Mouse (Mus musculus) intestine, embryonic 15.5 days (tissue): ENCODE results near the gene Hnrnpll. TPM values are rescaled to one million over a fixed set of nuclear protein-coding genes. Genes with fewer than 3 reads are reported as not detected.

Experiments
- ATAC-seq: fragments of 200-750 bp; cut with Nextera tagmentation; 2 replicates; pipeline ENCODE4 v1.8.0; 2017; ENCODE audit warnings: moderate TSS enrichment, moderate library complexity
- H3K27ac ChIP-seq: fragments of 300-500 bp; sonication (generic); 2 replicates; pipeline ENCODE4 v1.5.1; 2015; ENCODE audit warnings: mild to moderate bottlenecking, inconsistent platforms
- H3K27me3 ChIP-seq: fragments of 300-500 bp; sonication (generic); replicated peaks from 2 replicates; pipeline ENCODE4 v1.6.1; 2015; ENCODE audit warnings: inconsistent platforms
- H3K36me3 ChIP-seq: fragments of 300-500 bp; sonication (generic); 2 replicates; pipeline ENCODE4 v1.6.1; 2015; ENCODE audit warnings: inconsistent platforms
- H3K4me1 ChIP-seq: fragments of 300-500 bp; sonication (generic); replicated peaks from 2 replicates; pipeline ENCODE4 v1.6.1; 2015; ENCODE audit warnings: inconsistent platforms
- H3K4me2 ChIP-seq: fragments of 300-500 bp; sonication (generic); replicated peaks from 2 replicates; pipeline ENCODE4 v1.6.1; 2015; ENCODE audit warnings: mild to moderate bottlenecking, inconsistent platforms
- H3K4me3 ChIP-seq: fragments of 300-500 bp; sonication (generic); replicated peaks from 2 replicates; pipeline ENCODE4 v1.5.1; 2015; ENCODE audit warnings: inconsistent platforms
- H3K9ac ChIP-seq: fragments of 300-500 bp; sonication (generic); 2 replicates; pipeline ENCODE4 v1.6.1; 2015; ENCODE audit warnings: inconsistent platforms
- H3K9me3 ChIP-seq: fragments of 300-500 bp; sonication (generic); 2 replicates; pipeline ENCODE4 v1.6.1; 2016; ENCODE audit warnings: inconsistent platforms
- WGBS: fragments of 180-500 bp; shearing (Covaris S2); methylation state at CpG from one replicate; pipeline ENCODE4 v1.1.7; 2015; 5-methylcytosine and 5-hydroxymethylcytosine counted together
- polyA plus RNA-seq: library from polyadenylated mRNA; unstranded; fragments of >200 nt; fragmentation: Nextera tagmentation; extraction: Ambion mirVana; gene quantifications from 2 replicates; pipeline ENCODE4 v1.2.1, GENCODE M21; 2015

Hnrnpll gene
- polyA plus RNA-seq, 1 experiment from 2014 or later = 56.5 TPM

GRCm38 (mm10) chr17:80084424-80084823 is 22.3 kb upstream of the Hnrnpll start:
- no peaks in the 10 kb centered on the region for H3K36me3 ChIP-seq
- 72% methylated on average over 9 of the region's 9 CpGs for WGBS
- H3K27me3 ChIP-seq = no peaks in the 10 kb centered on the region
- H3K9ac ChIP-seq = no peak overlapping the region
- no peak overlapping the region for H3K4me3 ChIP-seq
- no peaks in the 10 kb centered on the region for H3K4me1 ChIP-seq
- H3K9me3 ChIP-seq = no peaks in the 10 kb centered on the region
- ATAC-seq = no peak
- no peak overlapping the region for H3K27ac ChIP-seq
- no peak overlapping the region for H3K4me2 ChIP-seq

- Histone ChIP-seq H3K4me2 (no peak overlapping the region), H3K27me3 (no peaks in the 10 kb centered on the region), H3K9ac (no peak overlapping the region), H3K4me3 (no peak overlapping the region), H3K27ac (no peak overlapping the region), H3K36me3 (no peaks in the 10 kb centered on the region), H3K4me1 (no peaks in the 10 kb centered on the region), H3K9me3 (no peaks in the 10 kb centered on the region)
- ATAC-seq = no peak
- 72% methylated on average over 6 of the region's 6 CpGs for WGBS
Measured at GRCm38 (mm10) chr17:80083223-80083622, 21.1 kb upstream of the Hnrnpll start.

- no peaks in the 10 kb centered on the region for H3K36me3 ChIP-seq
- no peaks in the 10 kb centered on the region for H3K4me1 ChIP-seq
- H3K9ac ChIP-seq = no peak overlapping the region
- H3K27me3 ChIP-seq = no peaks in the 10 kb centered on the region
- H3K27ac ChIP-seq = no peak overlapping the region
- ATAC-seq = no peak
- no peak overlapping the region for H3K4me3 ChIP-seq
- no peaks in the 10 kb centered on the region for H3K9me3 ChIP-seq
- no peak overlapping the region for H3K4me2 ChIP-seq
- 89% methylated on average over 4 of the region's 4 CpGs for WGBS
Measured at GRCm38 (mm10) chr17:80078726-80079125, 16.6 kb upstream of the Hnrnpll start.

GRCm38 (mm10) chr17:80067257-80067656 is 5.1 kb upstream of the Hnrnpll start:
- Histone ChIP-seq H3K4me2 (no peak overlapping the region), H3K4me3 (no peak overlapping the region), H3K4me1 (no peaks in the 10 kb centered on the region), H3K27me3 (no peaks in the 10 kb centered on the region), H3K36me3 (no peaks in the 10 kb centered on the region), H3K9me3 (no peaks in the 10 kb centered on the region), H3K27ac (no peak overlapping the region), H3K9ac (no peak overlapping the region)
- no peak for ATAC-seq
- 80% methylated on average over 5 of the region's 6 CpGs for WGBS

- no peak for ATAC-seq
- Histone ChIP-seq H3K4me3 (no peak overlapping the region), H3K27ac (no peak overlapping the region), H3K4me1 (peaks cover 2% of the 10 kb centered on the region; the same call in 1 of the 2 replicates), H3K36me3 (no peaks in the 10 kb centered on the region), H3K9ac (no peak overlapping the region), H3K4me2 (no peak overlapping the region), H3K27me3 (no peaks in the 10 kb centered on the region), H3K9me3 (no peaks in the 10 kb centered on the region)
- 79% methylated on average over 8 of the region's 8 CpGs for WGBS
Measured at GRCm38 (mm10) chr17:80063840-80064495, 1.8 kb upstream of the Hnrnpll start.

- Histone ChIP-seq H3K4me3 (no peak overlapping the region), H3K9ac (no peak overlapping the region), H3K4me2 (0 out of 2 replicates have a peak overlapping the region, but pooled peaks have one; percentile 67), H3K27ac (no peak overlapping the region), H3K4me1 (peaks cover 2% of the 10 kb centered on the region; the same call in 1 of the 2 replicates), H3K9me3 (no peaks in the 10 kb centered on the region), H3K36me3 (no peaks in the 10 kb centered on the region), H3K27me3 (no peaks in the 10 kb centered on the region)
- no peak for ATAC-seq
- 82% methylated on average over 10 of the region's 10 CpGs for WGBS
Measured at GRCm38 (mm10) chr17:80063386-80063785, 1.3 kb upstream of the Hnrnpll start.

- H3K4me1 ChIP-seq = peaks cover 2% of the 10 kb centered on the region; the same call in 1 of the 2 replicates
- no peaks in the 10 kb centered on the region for H3K36me3 ChIP-seq
- ATAC-seq = peak; percentile 48
- H3K4me3 ChIP-seq = peak overlapping the region; percentile 78
- H3K27ac ChIP-seq = peak overlapping the region; percentile 100
- peak overlapping the region; percentile 67 for H3K4me2 ChIP-seq
- H3K9me3 ChIP-seq = no peaks in the 10 kb centered on the region
- 2% methylated on average over 15 of the region's 15 CpGs for WGBS
- H3K27me3 ChIP-seq = no peaks in the 10 kb centered on the region
- H3K9ac ChIP-seq = peak overlapping the region; percentile 54
Measured at GRCm38 (mm10) chr17:80062620-80063010, 481 bp upstream of the Hnrnpll start.

- WGBS = under 1% methylated on average over 83 of the region's 83 CpGs
- peaks cover 2% of the 10 kb centered on the region; the same call in 1 of the 2 replicates for H3K4me1 ChIP-seq
- H3K9me3 ChIP-seq = no peaks in the 10 kb centered on the region
- H3K27me3 ChIP-seq = no peaks in the 10 kb centered on the region
- peak overlapping the region; percentile 78 for H3K4me3 ChIP-seq
- 0 out of 2 replicates have a peak, but pooled peaks have one; percentile 13 for ATAC-seq
- H3K4me2 ChIP-seq = peak overlapping the region; percentile 67
- peak overlapping the region; percentile 88 for H3K9ac ChIP-seq
- H3K36me3 ChIP-seq = no peaks in the 10 kb centered on the region
- peak overlapping the region; percentile 100 for H3K27ac ChIP-seq
Measured at GRCm38 (mm10) chr17:80060828-80061782, 1.0 kb downstream of the Hnrnpll start.

- Histone ChIP-seq H3K9ac (no peak overlapping the region), H3K4me1 (peaks cover 2% of the 10 kb centered on the region; the same call in 1 of the 2 replicates), H3K9me3 (no peaks in the 10 kb centered on the region), H3K27me3 (no peaks in the 10 kb centered on the region), H3K4me3 (peak overlapping the region; percentile 78), H3K27ac (no peak overlapping the region), H3K4me2 (peak overlapping the region; percentile 67), H3K36me3 (no peaks in the 10 kb centered on the region)
- WGBS = 16% methylated on average over 5 of the region's 5 CpGs
- no peak for ATAC-seq
Measured at GRCm38 (mm10) chr17:80060151-80060550, 2.0 kb downstream of the Hnrnpll start.

- no peaks in the 10 kb centered on the region for H3K36me3 ChIP-seq
- H3K27me3 ChIP-seq = no peaks in the 10 kb centered on the region
- peak overlapping the region; percentile 67 for H3K4me2 ChIP-seq
- H3K4me3 ChIP-seq = 0 out of 2 replicates have a peak overlapping the region, but pooled peaks have one; percentile 78
- H3K27ac ChIP-seq = no peak overlapping the region
- 11% methylated on average over 1 of the region's 1 CpGs for WGBS
- no peak for ATAC-seq
- no peak overlapping the region for H3K9ac ChIP-seq
- H3K9me3 ChIP-seq = no peaks in the 10 kb centered on the region
- H3K4me1 ChIP-seq = peaks cover 2% of the 10 kb centered on the region; the same call in 1 of the 2 replicates
Measured at GRCm38 (mm10) chr17:80059731-80060130, 2.4 kb downstream of the Hnrnpll start.

- Histone ChIP-seq H3K4me1 (peaks cover 2% of the 10 kb centered on the region; the same call in 1 of the 2 replicates), H3K9ac (no peak overlapping the region), H3K4me2 (no peak overlapping the region), H3K4me3 (no peak overlapping the region), H3K36me3 (no peaks in the 10 kb centered on the region), H3K27ac (no peak overlapping the region), H3K27me3 (no peaks in the 10 kb centered on the region), H3K9me3 (no peaks in the 10 kb centered on the region)
- 22% methylated on average over 1 of the region's 1 CpGs for WGBS
- ATAC-seq = no peak
Measured at GRCm38 (mm10) chr17:80058501-80058900, 3.6 kb downstream of the Hnrnpll start.
